Mouse (Mus musculus) midbrain, embryonic 14.5 days (tissue): Measurements from ENCODE around the gene Iqgap3. TPM values are rescaled to one million over a fixed set of nuclear protein-coding genes. Genes with fewer than 3 reads are reported as not detected.
A peak's percentile ranks its signal among the peaks of the same experiment; 100 is the strongest.

ENCODE experiments used
- ATAC-seq: fragments of 200-750 bp; cut with Nextera tagmentation; 2 replicates; pipeline ENCODE4 v1.8.0; 2017; ENCODE audit warnings: moderate number of reproducible peaks, moderate library complexity; ENCODE audit not compliant: low FRiP score, low TSS enrichment
- DNase-seq: peaks from one replicate; pipeline ENCODE4 v3.0.0-alpha.2; 2015
- H3K27ac ChIP-seq: fragments of 300-500 bp; sonication (generic); replicated peaks from 2 replicates; pipeline ENCODE4 v1.5.1; 2014; ENCODE audit warnings: mild to moderate bottlenecking, low read depth, low read length, moderate library complexity
- H3K27me3 ChIP-seq: fragments of 300-500 bp; sonication (generic); 2 replicates; pipeline ENCODE4 v1.6.1; 2014; ENCODE audit warnings: low read length, control low read depth, mixed read lengths; ENCODE audit not compliant: control insufficient read depth, insufficient read depth
- H3K36me3 ChIP-seq: fragments of 300-500 bp; sonication (generic); 2 replicates; pipeline ENCODE4 v1.6.1; 2014; ENCODE audit warnings: low read length, control low read depth; ENCODE audit not compliant: control insufficient read depth, insufficient read depth
- H3K4me1 ChIP-seq: fragments of 300-500 bp; sonication (generic); 2 replicates; pipeline ENCODE4 v1.6.1; 2014; ENCODE audit warnings: mild to moderate bottlenecking, antibody characterized with exemption, low read length, control low read depth; ENCODE audit not compliant: control insufficient read depth, insufficient read depth
- H3K4me2 ChIP-seq: fragments of 300-500 bp; sonication (generic); 2 replicates; pipeline ENCODE4 v1.6.1; 2014; ENCODE audit warnings: mild to moderate bottlenecking, low read length, moderate library complexity
- H3K4me3 ChIP-seq: fragments of 300-500 bp; sonication (generic); replicated peaks from 2 replicates; pipeline ENCODE4 v1.5.1; 2014; ENCODE audit warnings: low read depth, low read length
- H3K9ac ChIP-seq: fragments of 300-500 bp; sonication (generic); replicated peaks from 2 replicates; pipeline ENCODE4 v1.6.1; 2014; ENCODE audit warnings: mild to moderate bottlenecking, low read length, moderate library complexity
- H3K9me3 ChIP-seq: fragments of 300-500 bp; sonication (generic); 2 replicates; pipeline ENCODE4 v1.6.1; 2016; ENCODE audit warnings: low read length, control low read depth, mixed read lengths; ENCODE audit not compliant: control insufficient read depth
- WGBS: fragments of 180-500 bp; shearing (Covaris S2); extraction: QIAGEN DNeasy Blood & Tissue Kit; methylation state at CpG from one replicate; pipeline ENCODE4 v1.1.7; 2014; 5-methylcytosine and 5-hydroxymethylcytosine counted together
- polyA plus RNA-seq: library from polyadenylated mRNA; unstranded; fragments of >200 nt; fragmentation: Nextera tagmentation; extraction: Ambion mirVana; gene quantifications from 2 replicates; pipeline ENCODE4 v1.2.1, GENCODE M21; 2014

Iqgap3 gene
- polyA plus RNA-seq, 1 experiment from 2014 or later = 3.5 TPM

DNA sequence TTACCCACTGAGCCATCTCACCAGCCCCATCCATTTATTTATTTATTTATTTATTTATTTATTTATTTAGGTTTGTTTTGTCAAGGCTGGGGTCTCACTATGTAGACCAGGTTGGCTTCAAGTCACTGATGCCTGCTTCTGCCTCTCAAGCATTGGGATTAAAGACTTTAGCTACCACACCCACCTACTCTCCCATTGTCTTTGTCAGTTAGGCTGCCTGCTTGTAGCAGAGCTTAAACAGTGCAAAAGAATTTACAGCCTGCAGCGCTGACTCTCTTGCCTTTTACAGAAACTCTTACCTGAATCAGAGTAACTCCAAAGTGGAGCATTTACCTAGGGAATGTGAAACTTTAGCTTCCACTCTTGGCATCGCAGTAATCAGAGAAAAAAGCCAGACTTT is 72.5 kb downstream of the Iqgap3 start:
- Histone ChIP-seq H3K27me3 (no peaks in the 10 kb centered on the region), H3K36me3 (peaks cover 27% of the 10 kb centered on the region), H3K4me2 (no peak overlapping the region), H3K4me1 (peaks cover 49% of the 10 kb centered on the region), H3K4me3 (no peak overlapping the region), H3K9me3 (no peaks in the 10 kb centered on the region), H3K27ac (no peak overlapping the region), H3K9ac (no peak overlapping the region)
- no peak for DNase-seq
- ATAC-seq = no peak
- 72% methylated on average over 2 of the region's 2 CpGs for WGBS

DNA sequence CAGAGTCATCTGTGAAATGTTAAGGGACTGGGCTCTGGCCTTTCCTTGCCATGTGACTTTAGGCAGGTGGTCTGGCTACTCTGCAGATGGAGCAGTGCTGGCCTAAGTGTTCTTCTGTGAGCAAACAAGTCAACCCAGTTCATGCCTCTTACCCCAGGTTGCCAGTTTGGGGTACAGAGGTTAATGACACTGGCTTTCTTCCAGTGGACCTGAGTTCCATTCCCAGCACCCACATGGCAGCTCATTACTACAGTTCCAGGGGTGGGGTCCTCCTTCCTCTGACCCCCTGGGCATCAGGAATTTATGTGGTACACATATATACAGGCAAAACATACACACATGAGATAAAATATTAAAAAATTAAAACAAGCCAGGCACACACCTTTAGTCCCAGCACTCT is 75.0 kb downstream of the Iqgap3 start:
- no peak overlapping the region for H3K9ac ChIP-seq
- H3K36me3 ChIP-seq = peaks cover 52% of the 10 kb centered on the region
- H3K4me3 ChIP-seq = no peak overlapping the region
- H3K9me3 ChIP-seq = no peaks in the 10 kb centered on the region
- H3K4me1 ChIP-seq = peaks cover 23% of the 10 kb centered on the region
- no peaks in the 10 kb centered on the region for H3K27me3 ChIP-seq
- ATAC-seq (no peak), DNase-seq (no peak)
- H3K27ac ChIP-seq = no peak overlapping the region
- no peak overlapping the region for H3K4me2 ChIP-seq

DNA sequence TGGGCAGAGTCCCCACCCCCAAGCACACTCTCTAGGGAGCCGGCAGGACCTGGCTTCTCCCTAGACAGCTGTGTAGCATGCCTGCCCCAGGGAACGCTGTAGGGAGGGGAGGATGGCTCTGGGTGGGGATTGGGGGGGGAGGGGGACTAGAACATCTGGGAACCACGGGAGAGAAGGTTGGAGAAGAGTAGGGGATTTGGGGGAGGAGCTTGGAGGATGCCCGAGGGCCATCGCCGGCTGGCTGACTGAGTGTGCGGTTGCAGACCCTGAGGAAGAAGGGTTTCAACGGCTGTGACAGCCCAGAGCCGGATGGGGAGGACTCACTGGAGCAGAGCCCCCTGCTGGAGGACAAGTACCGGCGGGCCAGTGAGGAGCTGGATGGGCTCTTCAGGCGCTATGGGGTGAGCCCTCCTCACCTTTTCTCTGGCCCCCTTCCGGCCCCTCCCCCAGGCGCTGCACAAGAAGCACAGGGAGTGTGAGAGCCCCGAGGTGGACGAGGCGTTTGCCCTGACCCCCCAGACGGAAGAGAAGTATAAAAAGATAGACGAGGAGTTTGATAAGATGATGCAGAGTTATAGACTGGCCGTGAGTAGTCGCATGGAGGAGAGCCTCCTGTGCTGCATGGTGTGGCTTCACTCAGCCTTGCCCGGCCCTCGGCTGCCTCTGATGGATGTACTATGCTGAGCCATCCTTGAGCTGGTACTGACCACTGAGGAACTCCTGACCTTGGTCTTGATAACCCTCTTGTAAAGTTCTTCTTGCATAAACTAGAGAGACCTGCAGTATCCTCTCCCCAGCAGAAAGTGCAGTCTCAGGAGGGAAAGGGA is 76.2 kb downstream of the Iqgap3 start:
- peak; percentile 69 for ATAC-seq
- WGBS = 16% methylated on average over 23 of the region's 23 CpGs

DNA sequence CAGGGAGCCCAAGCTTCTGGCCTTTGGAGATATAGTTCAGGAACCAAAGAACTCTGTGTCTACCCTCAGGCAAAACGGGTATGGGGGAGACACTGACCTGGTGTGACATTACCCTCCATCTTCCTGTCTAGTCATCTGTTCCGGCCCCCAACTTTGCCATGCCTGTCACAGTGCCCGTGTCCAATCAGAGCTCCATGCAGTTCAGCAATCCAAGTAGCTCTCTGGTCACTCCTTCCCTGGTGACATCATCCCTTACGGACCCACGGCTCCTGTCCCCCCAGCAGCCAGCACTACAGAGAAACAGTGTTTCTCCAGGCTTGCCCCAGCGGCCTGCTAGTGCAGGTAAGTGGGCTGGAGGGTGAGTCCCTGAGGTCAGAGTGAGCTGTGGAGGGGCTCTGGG is 77.2 kb downstream of the Iqgap3 start:
- Histone ChIP-seq H3K27ac (no peak overlapping the region), H3K4me3 (no peak overlapping the region), H3K9me3 (no peaks in the 10 kb centered on the region), H3K4me1 (0 out of 2 replicates have a peak, but pooled peaks cover 5% of the 10 kb centered on the region), H3K9ac (no peak overlapping the region), H3K4me2 (no peak overlapping the region), H3K27me3 (no peaks in the 10 kb centered on the region), H3K36me3 (peaks cover 73% of the 10 kb centered on the region)
- DNase-seq (no peak), ATAC-seq (no peak)
- WGBS = 90% methylated on average over 6 of the region's 6 CpGs

More for the DNA sequence above, 76.2 kb downstream of the Iqgap3 start:
- Histone ChIP-seq H3K4me3 (no peak overlapping the region), H3K27me3 (no peaks in the 10 kb centered on the region), H3K4me2 (no peak overlapping the region), H3K27ac (peak overlapping the region; percentile 55; the same call in 1 of the 2 replicates), H3K9me3 (no peaks in the 10 kb centered on the region), H3K36me3 (peaks cover 64% of the 10 kb centered on the region), H3K9ac (no peak overlapping the region), H3K4me1 (peaks cover 11% of the 10 kb centered on the region; the same call in 1 of the 2 replicates)
- DNase-seq = peak; percentile 84

DNA sequence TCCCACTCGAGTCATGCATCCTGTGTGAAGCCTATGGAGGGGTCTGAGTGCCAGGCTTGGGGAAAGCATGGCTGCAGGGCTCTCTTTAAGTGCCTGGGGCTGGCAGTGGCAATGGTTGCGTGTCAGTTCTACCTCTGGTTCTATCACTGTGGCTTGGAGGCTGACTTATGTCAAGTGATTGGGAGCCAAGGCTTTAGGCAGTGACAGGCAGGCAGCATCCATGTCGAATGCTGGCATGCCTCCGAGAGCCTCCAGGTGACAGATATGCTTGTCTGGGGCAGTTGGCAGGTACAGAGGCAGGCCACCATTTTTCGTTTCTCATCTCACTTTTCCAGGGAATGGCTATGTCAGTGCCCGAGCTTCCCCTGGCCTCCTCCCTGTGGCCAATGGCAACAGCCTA is 79.1 kb downstream of the Iqgap3 start:
- 85% methylated on average over 6 of the region's 6 CpGs for WGBS
- Histone ChIP-seq H3K9me3 (no peaks in the 10 kb centered on the region), H3K27ac (no peak overlapping the region), H3K27me3 (no peaks in the 10 kb centered on the region), H3K36me3 (peaks cover 84% of the 10 kb centered on the region), H3K4me2 (no peak overlapping the region), H3K9ac (no peak overlapping the region), H3K4me3 (no peak overlapping the region), H3K4me1 (0 out of 2 replicates have a peak, but pooled peaks cover 5% of the 10 kb centered on the region)
- DNase-seq (no peak), ATAC-seq (no peak)

DNA sequence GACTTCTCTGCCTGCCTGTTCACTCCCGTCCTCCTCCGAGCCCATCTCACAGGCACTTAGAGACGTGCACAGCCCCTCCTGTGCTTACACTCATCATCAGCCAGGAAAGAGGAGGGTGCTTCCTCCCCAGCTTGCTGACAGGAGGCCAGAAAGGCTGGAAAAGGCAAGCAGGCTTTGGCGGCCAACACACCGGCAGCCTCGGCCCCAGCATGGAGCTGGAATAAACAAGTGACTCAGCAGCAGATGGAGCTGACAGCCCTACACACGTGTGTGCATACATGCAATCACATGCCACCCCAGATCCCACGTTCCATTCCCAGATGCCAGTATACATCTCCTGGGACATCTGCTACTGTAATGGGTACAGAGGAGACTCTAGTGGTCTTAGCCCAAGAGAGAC is 80.5 kb downstream of the Iqgap3 start:
- ATAC-seq (no peak), DNase-seq (no peak)
- H3K9ac ChIP-seq = no peak overlapping the region
- H3K36me3 ChIP-seq = peaks cover 83% of the 10 kb centered on the region
- no peaks in the 10 kb centered on the region for H3K9me3 ChIP-seq
- 0 out of 2 replicates have a peak, but pooled peaks cover 5% of the 10 kb centered on the region for H3K4me1 ChIP-seq
- WGBS = 88% methylated on average over 8 of the region's 8 CpGs
- no peak overlapping the region for H3K4me3 ChIP-seq
- no peak overlapping the region for H3K27ac ChIP-seq
- H3K4me2 ChIP-seq = no peak overlapping the region
- no peaks in the 10 kb centered on the region for H3K27me3 ChIP-seq

DNA sequence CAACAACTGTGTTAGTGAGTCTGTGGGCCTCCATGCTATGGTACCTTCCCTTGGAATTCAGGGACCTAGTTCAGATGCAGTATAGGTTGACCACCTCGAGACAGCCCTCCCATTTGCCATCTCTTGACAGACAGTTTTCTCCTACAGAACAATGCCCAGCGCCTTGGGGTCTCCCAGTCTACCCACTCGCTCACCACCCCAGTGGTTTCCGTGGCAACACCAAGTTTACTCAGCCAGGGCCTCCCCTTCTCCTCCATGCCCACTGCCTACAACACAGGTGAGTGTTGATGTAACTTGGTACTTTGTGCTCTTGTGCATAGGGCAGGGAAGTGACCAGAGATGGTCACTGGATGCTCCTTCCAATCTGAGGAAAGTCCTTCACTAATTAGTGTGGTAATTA is 81.0 kb downstream of the Iqgap3 start:
- H3K4me1 ChIP-seq = no peaks in the 10 kb centered on the region
- H3K9me3 ChIP-seq = no peaks in the 10 kb centered on the region
- no peak overlapping the region for H3K4me3 ChIP-seq
- H3K27me3 ChIP-seq = no peaks in the 10 kb centered on the region
- DNase-seq (no peak), ATAC-seq (no peak)
- 73% methylated on average over 4 of the region's 4 CpGs for WGBS
- no peak overlapping the region for H3K9ac ChIP-seq
- H3K27ac ChIP-seq = no peak overlapping the region
- no peak overlapping the region for H3K4me2 ChIP-seq
- H3K36me3 ChIP-seq = peaks cover 88% of the 10 kb centered on the region

DNA sequence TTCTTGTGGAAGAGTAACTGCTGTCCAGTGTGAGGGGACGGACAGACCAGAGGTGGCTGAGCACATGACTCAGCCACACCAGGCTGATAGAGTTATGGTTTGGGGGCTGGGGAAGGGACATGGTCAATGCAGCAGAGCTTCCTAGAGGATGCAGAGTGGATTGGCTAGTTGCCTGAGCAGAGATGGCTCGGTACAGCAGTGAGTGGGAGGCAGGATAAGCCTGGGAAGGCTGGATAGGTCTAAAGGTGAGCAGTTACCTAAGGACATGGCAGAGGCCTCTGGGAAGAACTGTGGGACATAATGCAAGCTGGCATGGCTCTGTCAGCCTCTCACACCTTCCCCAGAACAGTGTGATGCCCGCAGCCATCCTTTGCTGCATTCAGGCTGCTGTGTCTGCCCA is 82.1 kb downstream of the Iqgap3 start:
- Histone ChIP-seq H3K4me3 (no peak overlapping the region), H3K36me3 (peaks cover 91% of the 10 kb centered on the region), H3K9me3 (no peaks in the 10 kb centered on the region), H3K4me1 (no peaks in the 10 kb centered on the region), H3K27me3 (no peaks in the 10 kb centered on the region), H3K27ac (no peak overlapping the region), H3K9ac (no peak overlapping the region), H3K4me2 (no peak overlapping the region)
- WGBS = 71% methylated on average over 3 of the region's 3 CpGs
- no peak for ATAC-seq
- DNase-seq = no peak

DNA sequence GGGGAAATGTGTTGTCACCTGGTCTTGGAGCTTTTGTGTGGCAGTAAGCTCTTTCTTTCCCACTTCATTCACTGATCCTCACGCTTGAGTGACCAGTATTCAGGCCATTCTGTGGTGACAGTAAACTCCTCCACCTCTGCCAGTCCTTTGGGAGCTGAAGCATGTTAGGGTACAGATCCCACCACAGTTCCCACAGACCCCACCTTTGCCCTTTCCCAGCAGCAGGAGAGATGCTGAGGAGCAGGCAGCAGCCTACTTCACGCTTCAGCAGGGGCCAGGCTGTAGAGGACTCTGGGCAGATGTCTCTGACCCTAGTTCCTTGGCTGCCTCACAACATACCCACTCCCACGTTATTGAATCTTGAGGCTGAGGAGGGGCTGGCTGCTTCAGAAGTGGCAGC is 82.5 kb downstream of the Iqgap3 start:
- Histone ChIP-seq H3K27me3 (no peaks in the 10 kb centered on the region), H3K9me3 (no peaks in the 10 kb centered on the region), H3K4me2 (no peak overlapping the region), H3K4me1 (no peaks in the 10 kb centered on the region), H3K4me3 (no peak overlapping the region), H3K36me3 (peaks cover 91% of the 10 kb centered on the region), H3K9ac (no peak overlapping the region), H3K27ac (no peak overlapping the region)
- ATAC-seq = no peak
- 50% methylated on average over 3 of the region's 3 CpGs for WGBS
- DNase-seq = no peak
